Mouse (Mus musculus) CH12.LX (cell line): ENCODE data around the gene Il15.

Experiments used
- CHD1 ChIP-seq: IDR thresholded peaks from 2 replicates; pipeline ENCODE4 v1.6.1; 2012; ENCODE audit warnings: low read depth, low read length, improper control_type of control experiment, inconsistent platforms
- CTCF ChIP-seq, 2 experiments: IDR thresholded peaks in 1 of 2; conservative IDR thresholded peaks in 1 of 2; 2 replicates each; pipeline ENCODE4 v1.5.1; 2011 to 2012; ENCODE audit warnings: low read depth in 2 of 2, low read length in 2 of 2, improper control_type of control experiment in 1 of 2, inconsistent platforms in 1 of 2, mild to moderate bottlenecking in 1 of 2, moderate library complexity in 1 of 2
- JUND ChIP-seq: conservative IDR thresholded peaks from 2 replicates; pipeline ENCODE4 v1.6.1; 2011; ENCODE audit warnings: low read depth, low read length, improper control_type of control experiment
- POLR2A ChIP-seq: IDR thresholded peaks from 2 replicates; pipeline ENCODE4 v1.6.1; 2011; ENCODE audit warnings: low read depth, mild to moderate bottlenecking, improper control_type of control experiment, low read length
- SIN3A ChIP-seq: IDR thresholded peaks from 2 replicates; pipeline ENCODE4 v1.6.1; 2012; ENCODE audit warnings: low read length, improper control_type of control experiment, inconsistent platforms
- USF1 ChIP-seq: IDR thresholded peaks from 2 replicates; pipeline ENCODE4 v1.6.1; 2014; ENCODE audit warnings: low read depth, mild to moderate bottlenecking, inconsistent platforms, low read length, improper control_type of control experiment
- ZC3H11A ChIP-seq: IDR thresholded peaks from 2 replicates; pipeline ENCODE4 v1.6.1; 2012; ENCODE audit warnings: low read depth, mild to moderate bottlenecking, inconsistent platforms, low read length, improper control_type of control experiment
- ZNF384 ChIP-seq: IDR thresholded peaks from 2 replicates; pipeline ENCODE4 v1.6.1; 2012; ENCODE audit warnings: low read depth, low read length, improper control_type of control experiment, inconsistent platforms

- TF ChIP-seq SIN3A (no peak), CTCF (conservative IDR thresholded peaks at IDR 0.05 in 1 of 2, IDR thresholded peaks at IDR 0.05 in 1 of 2; ENCODE audit: low read depth in 2 of 2, low read length in 2 of 2) (no peak), POLR2A (no peak), ZC3H11A (no peak), ZNF384 (no peak), CHD1 (no peak), JUND (no peak), USF1 (no peak)
Measured at GRCm38 (mm10) chr8:82349299-82349698, 53.7 kb downstream of the Il15 start.
